Mouse (Mus musculus): Measurements from ENCODE around the gene Trpm3. TPM values are rescaled to one million over a fixed set of nuclear protein-coding genes. Genes with fewer than 3 reads are reported as not detected.
A peak's percentile ranks its signal among the peaks of the same experiment; 100 is the strongest.

Gene Trpm3
- polyA plus RNA-seq, 1 experiment from 2014 or later = 4.9 TPM

GRCm38 (mm10) chr19:22883154-22883553 is 744.3 kb downstream of the Trpm3 start:
- H3K4me3 ChIP-seq (ENCODE audit: low read depth, low read length) = no peak overlapping the region
- ATAC-seq (replicated peaks; ENCODE audit: insufficient number of reproducible peaks, low FRiP score, low TSS enrichment, low read depth) (no peak), DNase-seq (ENCODE audit: low spot score) (no peak)
- H3K36me3 ChIP-seq (replicated peaks; ENCODE audit: control insufficient read depth, insufficient read depth, low read depth, low read length) = no peaks in the 10 kb centered on the region
- H3K4me2 ChIP-seq (ENCODE audit: low read depth, low read length) = no peak overlapping the region
- H3K27ac ChIP-seq (replicated peaks; ENCODE audit: low read depth, low read length) = no peak overlapping the region
- 89% methylated on average over 7 of the region's 7 CpGs for whole genome bisulfite sequencing
- H3K9ac ChIP-seq (replicated peaks; ENCODE audit: low read length) = no peak overlapping the region
- no peaks in the 10 kb centered on the region for H3K4me1 ChIP-seq (ENCODE audit: control insufficient read depth, insufficient read depth, low read length)
- no peaks in the 10 kb centered on the region for H3K27me3 ChIP-seq (ENCODE audit: control insufficient read depth, insufficient read depth, low read length)
- H3K9me3 ChIP-seq (replicated peaks; ENCODE audit: control insufficient read depth, low read length) = no peaks in the 10 kb centered on the region

- DNase-seq (ENCODE audit: low spot score) (peak; percentile 76), ATAC-seq (replicated peaks; ENCODE audit: insufficient number of reproducible peaks, low FRiP score, low TSS enrichment, low read depth) (peak; percentile 75)
- Histone ChIP-seq H3K4me3 (ENCODE audit: low read depth, low read length) (no peak overlapping the region), H3K27me3 (ENCODE audit: control insufficient read depth, insufficient read depth, low read length) (no peaks in the 10 kb centered on the region), H3K27ac (replicated peaks; ENCODE audit: low read depth, low read length) (no peak overlapping the region), H3K4me1 (ENCODE audit: control insufficient read depth, insufficient read depth, low read length) (no peaks in the 10 kb centered on the region), H3K4me2 (ENCODE audit: low read depth, low read length) (peak overlapping the region; percentile 10; the same call in 1 of the 2 replicates), H3K9me3 (replicated peaks; ENCODE audit: control insufficient read depth, low read length) (no peaks in the 10 kb centered on the region), H3K9ac (replicated peaks; ENCODE audit: low read length) (no peak overlapping the region), H3K36me3 (replicated peaks; ENCODE audit: control insufficient read depth, insufficient read depth, low read depth, low read length) (no peaks in the 10 kb centered on the region)
- WGBS = 23% methylated on average over 18 of the region's 18 CpGs
Measured at GRCm38 (mm10) chr19:22883744-22884317, 745.0 kb downstream of the Trpm3 start.

GRCm38 (mm10) chr19:22884357-22884756 is 745.5 kb downstream of the Trpm3 start:
- H3K27ac ChIP-seq (replicated peaks; ENCODE audit: low read depth, low read length) = no peak overlapping the region
- WGBS = 54% methylated on average over 11 of the region's 11 CpGs
- H3K4me2 ChIP-seq (ENCODE audit: low read depth, low read length) = 0 out of 2 replicates have a peak overlapping the region, but pooled peaks have one; percentile 10
- H3K4me3 ChIP-seq (ENCODE audit: low read depth, low read length) = no peak overlapping the region
- ATAC-seq (replicated peaks; ENCODE audit: insufficient number of reproducible peaks, low FRiP score, low TSS enrichment, low read depth) = no peak
- no peak overlapping the region for H3K9ac ChIP-seq (replicated peaks; ENCODE audit: low read length)
- DNase-seq (ENCODE audit: low spot score) = peak; percentile 17
- no peaks in the 10 kb centered on the region for H3K36me3 ChIP-seq (replicated peaks; ENCODE audit: control insufficient read depth, insufficient read depth, low read depth, low read length)
- no peaks in the 10 kb centered on the region for H3K9me3 ChIP-seq (replicated peaks; ENCODE audit: control insufficient read depth, low read length)
- H3K27me3 ChIP-seq (ENCODE audit: control insufficient read depth, insufficient read depth, low read length) = no peaks in the 10 kb centered on the region
- H3K4me1 ChIP-seq (ENCODE audit: control insufficient read depth, insufficient read depth, low read length) = no peaks in the 10 kb centered on the region

- DNase-seq (ENCODE audit: low spot score) (no peak), ATAC-seq (replicated peaks; ENCODE audit: insufficient number of reproducible peaks, low FRiP score, low TSS enrichment, low read depth) (no peak)
- no peaks in the 10 kb centered on the region for H3K27me3 ChIP-seq (ENCODE audit: control insufficient read depth, insufficient read depth, low read length)
- no peaks in the 10 kb centered on the region for H3K9me3 ChIP-seq (replicated peaks; ENCODE audit: control insufficient read depth, low read length)
- H3K4me3 ChIP-seq (ENCODE audit: low read depth, low read length) = no peak overlapping the region
- 87% methylated on average over 5 of the region's 5 CpGs for WGBS
- no peaks in the 10 kb centered on the region for H3K4me1 ChIP-seq (ENCODE audit: control insufficient read depth, insufficient read depth, low read length)
- no peak overlapping the region for H3K9ac ChIP-seq (replicated peaks; ENCODE audit: low read length)
- H3K27ac ChIP-seq (replicated peaks; ENCODE audit: low read depth, low read length) = no peak overlapping the region
- no peaks in the 10 kb centered on the region for H3K36me3 ChIP-seq (replicated peaks; ENCODE audit: control insufficient read depth, insufficient read depth, low read depth, low read length)
- H3K4me2 ChIP-seq (ENCODE audit: low read depth, low read length) = no peak overlapping the region
Measured at GRCm38 (mm10) chr19:22885051-22885450, 746.2 kb downstream of the Trpm3 start.

- ATAC-seq (replicated peaks; ENCODE audit: insufficient number of reproducible peaks, low FRiP score, low TSS enrichment, low read depth) (no peak), DNase-seq (ENCODE audit: low spot score) (no peak)
- Histone ChIP-seq H3K9me3 (replicated peaks; ENCODE audit: control insufficient read depth, low read length) (no peaks in the 10 kb centered on the region), H3K36me3 (replicated peaks; ENCODE audit: control insufficient read depth, insufficient read depth, low read depth, low read length) (no peaks in the 10 kb centered on the region), H3K4me1 (ENCODE audit: control insufficient read depth, insufficient read depth, low read length) (no peaks in the 10 kb centered on the region), H3K27me3 (ENCODE audit: control insufficient read depth, insufficient read depth, low read length) (no peaks in the 10 kb centered on the region), H3K4me3 (ENCODE audit: low read depth, low read length) (no peak overlapping the region), H3K27ac (replicated peaks; ENCODE audit: low read depth, low read length) (no peak overlapping the region), H3K4me2 (ENCODE audit: low read depth, low read length) (no peak overlapping the region), H3K9ac (replicated peaks; ENCODE audit: low read length) (no peak overlapping the region)
- 92% methylated on average over 7 of the region's 7 CpGs for WGBS
Measured at GRCm38 (mm10) chr19:22901892-22902291, 763.0 kb downstream of the Trpm3 start.

- H3K9me3 ChIP-seq (replicated peaks; ENCODE audit: control insufficient read depth, low read length) = no peaks in the 10 kb centered on the region
- no peaks in the 10 kb centered on the region for H3K27me3 ChIP-seq (ENCODE audit: control insufficient read depth, insufficient read depth, low read length)
- no peaks in the 10 kb centered on the region for H3K36me3 ChIP-seq (replicated peaks; ENCODE audit: control insufficient read depth, insufficient read depth, low read depth, low read length)
- ATAC-seq (replicated peaks; ENCODE audit: insufficient number of reproducible peaks, low FRiP score, low TSS enrichment, low read depth) (no peak), DNase-seq (ENCODE audit: low spot score) (no peak)
- no peak overlapping the region for H3K27ac ChIP-seq (replicated peaks; ENCODE audit: low read depth, low read length)
- no peak overlapping the region for H3K9ac ChIP-seq (replicated peaks; ENCODE audit: low read length)
- no peak overlapping the region for H3K4me3 ChIP-seq (ENCODE audit: low read depth, low read length)
- H3K4me2 ChIP-seq (ENCODE audit: low read depth, low read length) = no peak overlapping the region
- no peaks in the 10 kb centered on the region for H3K4me1 ChIP-seq (ENCODE audit: control insufficient read depth, insufficient read depth, low read length)
- WGBS = 93% methylated on average over 6 of the region's 6 CpGs
Measured at GRCm38 (mm10) chr19:22902386-22902785, 763.5 kb downstream of the Trpm3 start.

GRCm38 (mm10) chr19:22905066-22905482 is 766.2 kb downstream of the Trpm3 start:
- Histone ChIP-seq H3K4me2 (ENCODE audit: low read depth, low read length) (no peak overlapping the region), H3K27ac (replicated peaks; ENCODE audit: low read depth, low read length) (no peak overlapping the region), H3K9me3 (replicated peaks; ENCODE audit: control insufficient read depth, low read length) (no peaks in the 10 kb centered on the region), H3K4me1 (ENCODE audit: control insufficient read depth, insufficient read depth, low read length) (no peaks in the 10 kb centered on the region), H3K4me3 (ENCODE audit: low read depth, low read length) (no peak overlapping the region), H3K36me3 (replicated peaks; ENCODE audit: control insufficient read depth, insufficient read depth, low read depth, low read length) (no peaks in the 10 kb centered on the region), H3K27me3 (ENCODE audit: control insufficient read depth, insufficient read depth, low read length) (no peaks in the 10 kb centered on the region), H3K9ac (replicated peaks; ENCODE audit: low read length) (no peak overlapping the region)
- 79% methylated on average over 11 of the region's 11 CpGs for WGBS
- DNase-seq (ENCODE audit: low spot score) (no peak), ATAC-seq (replicated peaks; ENCODE audit: insufficient number of reproducible peaks, low FRiP score, low TSS enrichment, low read depth) (no peak)

GRCm38 (mm10) chr19:22910686-22911085 is 771.8 kb downstream of the Trpm3 start:
- 88% methylated on average over 6 of the region's 6 CpGs for WGBS
- no peaks in the 10 kb centered on the region for H3K9me3 ChIP-seq (replicated peaks; ENCODE audit: control insufficient read depth, low read length)
- no peak overlapping the region for H3K9ac ChIP-seq (replicated peaks; ENCODE audit: low read length)
- H3K27me3 ChIP-seq (ENCODE audit: control insufficient read depth, insufficient read depth, low read length) = no peaks in the 10 kb centered on the region
- no peaks in the 10 kb centered on the region for H3K4me1 ChIP-seq (ENCODE audit: control insufficient read depth, insufficient read depth, low read length)
- H3K27ac ChIP-seq (replicated peaks; ENCODE audit: low read depth, low read length) = no peak overlapping the region
- no peaks in the 10 kb centered on the region for H3K36me3 ChIP-seq (replicated peaks; ENCODE audit: control insufficient read depth, insufficient read depth, low read depth, low read length)
- H3K4me3 ChIP-seq (ENCODE audit: low read depth, low read length) = no peak overlapping the region
- DNase-seq (ENCODE audit: low spot score) (no peak), ATAC-seq (replicated peaks; ENCODE audit: insufficient number of reproducible peaks, low FRiP score, low TSS enrichment, low read depth) (no peak)
- H3K4me2 ChIP-seq (ENCODE audit: low read depth, low read length) = no peak overlapping the region

All from embryonic facial prominence, embryonic 11.5 days (tissue).